Mouse (Mus musculus) ES-E14 (cell line): Measurements from ENCODE around the gene Btbd10. TPM values are rescaled to one million over a fixed set of nuclear protein-coding genes. Genes with fewer than 3 reads are reported as not detected.

Experiments used
- DNase-seq: peaks from one replicate; pipeline ENCODE4 v3.0.0-alpha.2; 2013; ENCODE audit warnings: low read depth, low spot score
- H3K27ac ChIP-seq: 2 replicates; pipeline ENCODE4 v1.5.1; 2012; ENCODE audit warnings: low read depth, mild to moderate bottlenecking, low read length, moderate library complexity, mixed read lengths; ENCODE audit not compliant: poor library complexity, insufficient read depth, severe bottlenecking
- H3K36me3 ChIP-seq: 2 replicates; pipeline ENCODE4 v1.6.1; 2012; ENCODE audit warnings: mild to moderate bottlenecking, low read length, moderate library complexity, mixed read lengths; ENCODE audit not compliant: control insufficient read depth, poor library complexity, insufficient read depth, severe bottlenecking
- H3K4me1 ChIP-seq, 2 experiments: fragments of 150-350 bp in 1 of 2; sonication (generic) in 1 of 2; 2 replicates each; pipeline ENCODE4 v1.6.1; 2012; ENCODE audit warnings: low read length in 2 of 2, mild to moderate bottlenecking in 1 of 2, mixed read lengths in 1 of 2; ENCODE audit not compliant: control insufficient read depth in 2 of 2, insufficient read depth in 2 of 2, poor library complexity in 1 of 2
- H3K4me3 ChIP-seq, 2 experiments: fragments of 150-350 bp in 1 of 2; sonication (generic) in 1 of 2; 2 replicates each; pipeline ENCODE4 v1.5.1; 2012; ENCODE audit warnings: low read length in 2 of 2, low read depth in 1 of 2, mild to moderate bottlenecking in 1 of 2, mixed read lengths in 1 of 2; ENCODE audit not compliant: insufficient read depth in 1 of 2, poor library complexity in 1 of 2, severe bottlenecking in 1 of 2
- H3K9ac ChIP-seq: 2 replicates; pipeline ENCODE4 v1.6.1; 2012; ENCODE audit warnings: low read depth, mild to moderate bottlenecking, low read length, mixed read lengths; ENCODE audit not compliant: poor library complexity, insufficient read depth, severe bottlenecking
- H3K9me3 ChIP-seq: fragments of 150-350 bp; sonication (generic); 2 replicates; pipeline ENCODE4 v1.6.1; 2012; ENCODE audit warnings: low read depth, mild to moderate bottlenecking, low read length; ENCODE audit not compliant: control insufficient read depth, insufficient read depth
- CHD2 ChIP-seq: IDR thresholded peaks from 2 replicates; pipeline ENCODE4 v1.6.1; 2014; ENCODE audit warnings: mild to moderate bottlenecking, low read depth, low read length, inconsistent platforms
- ZC3H11A ChIP-seq: IDR thresholded peaks from 2 replicates; pipeline ENCODE4 v1.6.1; 2012; ENCODE audit warnings: low read depth, mild to moderate bottlenecking, inconsistent platforms, low read length, borderline replicate concordance
- in situ Hi-C, 2 experiments: fragments of 600-800 bp; cut with MboI; formaldehyde crosslinking; loops; one replicate each; pipeline ENCODE4 v1.15.1; 2025; ENCODE audit warnings: low sequenced_read_pairs in 2 of 2, inconsistent platforms in 1 of 2; ENCODE audit not compliant: unreplicated experiment in 2 of 2
- total RNA-seq: library from RNA; depleted of rRNA; stranded (reverse); fragments of 300-350 nt; gene quantifications from 2 replicates; pipeline ENCODE4 v1.2.3, GENCODE M21; 2012; rRNA removed

Btbd10 gene
- total RNA-seq, 1 experiment: 38.7 TPM

DNA sequence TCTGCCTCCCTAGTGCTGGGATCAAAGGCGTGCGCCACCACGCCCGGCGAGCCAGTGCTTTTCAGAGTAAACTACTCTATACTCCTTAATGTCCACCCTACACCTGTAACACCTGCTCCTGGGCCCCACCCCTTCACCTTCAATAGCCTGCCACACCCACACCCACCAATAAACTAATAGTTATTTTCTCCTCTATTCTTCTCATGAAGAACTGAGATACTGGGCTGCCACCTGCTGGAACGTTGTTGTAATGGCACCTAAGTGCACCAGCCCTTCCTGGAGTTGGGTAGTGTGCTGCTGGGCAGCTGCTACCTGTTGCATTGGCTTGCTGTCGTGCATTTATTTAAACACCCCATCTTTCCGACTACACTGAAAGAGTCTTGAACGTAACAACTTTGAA, 100.9 kb downstream of the Btbd10 start:
- in situ Hi-C loops: loop anchor here in 1 of 2 experiments (25.0 kb wide), 1 partner anchor 356 kb away; no protein-coding TSS in a partner anchor
- Histone ChIP-seq H3K4me1 (peaks cover 0 to 17% of the 10 kb centered on the region in 2 experiments; a peak in 2 of 4 replicates), H3K4me3 (no peak overlapping the region), H3K27ac (no peak overlapping the region), H3K9me3 (no peaks in the 10 kb centered on the region), H3K36me3 (no peaks in the 10 kb centered on the region), H3K9ac (no peak overlapping the region)
- TF ChIP-seq CHD2 (no peak), ZC3H11A (peak; percentile 64)
- peak; percentile 69 for DNase-seq

Other genes with a start within 250 kb of the Btbd10 start
- gene Arntl, start 161.9 kb downstream of the Btbd10 start, total RNA-seq: 7.2 and 10.0 TPM in 2 replicates
- not detected in 2 replicates for gene Pth, start 19.2 kb upstream of the Btbd10 start, total RNA-seq
- 45.1 and 51.1 TPM in 2 replicates for gene Far1, start 144.4 kb upstream of the Btbd10 start, total RNA-seq